Mouse (Mus musculus): ENCODE data around the gene Daam2. TPM values are rescaled to one million over a fixed set of nuclear protein-coding genes. Genes with fewer than 3 reads are reported as not detected.
"Not testable (repeated sequence)": the region's sequence is repeated elsewhere in the genome, so short reads cannot be mapped to it uniquely, and the experiment has no call there.

The Daam2 gene
- total RNA-seq, 2 experiments from 2014 or later: 0.08 TPM; not detected in 1

DNA sequence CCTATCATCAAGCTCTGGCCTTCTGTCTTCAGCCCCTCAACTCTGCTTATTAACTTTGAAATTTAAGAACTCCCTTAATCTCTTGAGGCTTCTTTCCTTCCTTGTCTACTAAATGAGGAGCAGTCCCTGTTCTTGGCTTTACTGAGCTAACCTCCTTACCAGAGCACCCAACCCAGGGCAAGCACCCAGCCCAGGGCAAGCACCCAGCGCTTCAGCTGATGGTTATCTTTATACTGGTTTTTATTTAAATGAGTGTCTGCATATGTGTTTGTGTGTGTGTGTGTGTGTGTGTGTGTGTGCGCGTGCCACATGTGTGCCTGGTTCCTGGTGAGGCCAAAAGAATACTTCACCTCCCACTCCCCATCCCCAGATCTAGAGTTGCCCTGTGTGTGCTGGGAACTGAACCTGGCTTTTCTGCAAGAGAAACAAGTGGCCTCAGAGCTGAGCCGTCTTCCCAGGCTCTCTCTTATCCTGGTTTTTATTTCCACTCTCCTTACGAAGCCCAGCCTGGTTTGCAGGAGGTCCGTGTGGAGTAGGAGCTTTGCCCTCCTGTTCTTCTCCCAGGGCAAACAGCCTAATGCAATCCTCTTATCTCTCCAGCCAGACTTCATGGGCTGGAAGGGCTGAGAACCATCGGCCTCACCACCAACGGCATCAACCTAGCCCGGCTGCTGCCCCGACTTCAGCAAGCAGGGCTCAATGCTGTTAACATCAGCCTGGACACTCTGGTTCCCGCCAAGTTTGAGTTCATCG is 125.1 kb downstream of the Daam2 start:
- ATAC-seq (replicated peaks; ENCODE audit: low FRiP score, poor library complexity, severe bottlenecking): peak; percentile 91

DNA sequence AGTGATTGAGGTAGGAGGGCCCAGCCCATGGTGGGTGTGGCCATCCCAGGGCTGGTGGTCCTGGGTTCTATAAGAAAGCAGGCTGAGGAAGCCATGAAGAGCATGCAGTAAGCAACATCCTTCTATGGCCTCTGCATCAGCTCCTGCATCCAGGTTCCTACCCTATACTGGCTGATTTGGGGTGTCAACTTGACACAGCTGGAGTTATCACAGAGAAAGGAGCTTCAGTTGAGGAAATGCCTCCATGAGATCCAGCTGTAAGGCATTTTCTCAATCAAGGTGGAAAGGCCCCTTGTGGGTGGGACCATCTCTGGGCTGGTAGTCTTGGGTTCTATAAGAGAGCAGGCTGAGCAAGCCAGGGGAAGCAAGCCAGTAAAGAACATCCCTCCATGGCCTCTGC is 126.8 kb downstream of the Daam2 start:
- ATAC-seq (replicated peaks; ENCODE audit: low FRiP score, poor library complexity, severe bottlenecking): not testable (repeated sequence)

DNA sequence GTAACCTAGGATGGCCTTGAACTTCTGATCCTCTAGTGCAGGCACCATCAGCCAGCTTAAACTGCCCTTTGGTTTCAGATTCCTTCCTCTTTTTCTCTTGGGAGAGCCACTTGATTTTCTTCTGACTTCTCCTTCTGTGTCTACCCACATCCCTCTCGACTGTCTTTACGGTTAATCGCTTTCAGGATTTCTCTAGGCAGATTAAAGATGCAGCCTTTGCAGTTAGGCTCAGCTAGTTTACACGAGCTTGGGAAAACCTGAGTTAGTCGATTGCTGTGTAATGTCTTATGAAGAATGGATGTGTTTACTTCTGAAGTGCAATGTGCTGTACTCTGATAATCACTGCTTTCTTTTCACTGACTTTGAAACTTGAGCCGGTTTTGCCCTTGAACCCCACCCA is 127.5 kb downstream of the Daam2 start:
- peak; percentile 30; the same call in 1 of the 2 replicates for ATAC-seq (replicated peaks; ENCODE audit: low FRiP score, poor library complexity, severe bottlenecking)

- ATAC-seq (replicated peaks; ENCODE audit: low FRiP score, poor library complexity, severe bottlenecking): no peak
Measured at GRCm38 (mm10) chr17:49435081-49435480, 129.1 kb downstream of the Daam2 start.

GRCm38 (mm10) chr17:49434236-49434635 is 129.9 kb downstream of the Daam2 start:
- no peak for ATAC-seq (replicated peaks; ENCODE audit: low FRiP score, poor library complexity, severe bottlenecking)

DNA sequence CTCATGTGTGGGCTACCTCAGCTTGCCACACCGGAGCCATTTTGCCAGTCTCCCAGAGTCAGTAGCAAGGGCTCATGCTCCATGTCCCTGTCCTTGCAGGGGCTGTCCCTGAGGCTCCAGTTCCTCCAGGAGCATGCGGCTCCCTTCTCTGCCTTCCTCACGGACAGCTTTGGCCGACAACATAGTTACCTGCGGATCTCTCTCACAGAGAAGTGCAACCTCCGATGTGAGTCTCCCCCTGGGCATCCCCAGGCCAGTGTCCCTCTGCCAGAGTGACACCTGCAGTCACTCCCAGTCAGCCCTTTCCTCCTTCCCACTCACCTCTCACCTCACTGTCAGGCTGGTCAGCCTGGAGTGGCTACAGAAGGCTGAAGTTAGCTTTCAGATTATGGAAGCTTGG is 131.1 kb downstream of the Daam2 start:
- ATAC-seq (replicated peaks; ENCODE audit: low FRiP score, poor library complexity, severe bottlenecking): no peak

DNA sequence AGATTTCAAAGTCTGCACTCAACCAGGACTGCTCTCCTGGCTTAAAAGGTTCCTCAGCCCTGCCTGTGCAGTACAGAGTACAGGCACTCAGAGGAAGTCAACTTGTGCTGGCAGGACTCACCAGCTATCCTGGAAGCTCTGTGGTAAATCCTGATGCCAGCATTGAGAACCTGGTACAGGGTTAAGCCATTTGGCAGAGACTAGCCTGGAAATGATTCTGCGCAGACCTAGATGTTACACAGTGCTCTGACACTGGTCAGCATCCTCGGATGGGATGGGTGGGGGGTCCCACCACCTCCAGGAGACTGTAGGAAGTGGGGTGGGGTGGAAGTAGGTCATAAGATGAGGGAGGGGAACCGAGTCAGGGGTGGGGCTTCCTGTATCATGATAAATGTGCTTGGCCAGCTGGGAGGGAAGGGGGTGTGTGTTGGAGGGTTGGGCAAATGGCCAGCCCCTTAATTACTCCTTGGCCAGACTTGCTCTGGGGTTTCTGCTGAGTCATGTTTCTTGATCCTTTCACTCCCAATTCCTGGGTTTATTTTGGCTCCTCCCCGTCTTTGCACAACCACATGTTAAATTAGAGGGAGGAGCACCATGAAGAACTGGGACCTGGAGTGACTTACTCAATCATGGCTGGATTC is 132.0 kb downstream of the Daam2 start:
- peak; percentile 33 for ATAC-seq (replicated peaks; ENCODE audit: low FRiP score, poor library complexity, severe bottlenecking)

DNA sequence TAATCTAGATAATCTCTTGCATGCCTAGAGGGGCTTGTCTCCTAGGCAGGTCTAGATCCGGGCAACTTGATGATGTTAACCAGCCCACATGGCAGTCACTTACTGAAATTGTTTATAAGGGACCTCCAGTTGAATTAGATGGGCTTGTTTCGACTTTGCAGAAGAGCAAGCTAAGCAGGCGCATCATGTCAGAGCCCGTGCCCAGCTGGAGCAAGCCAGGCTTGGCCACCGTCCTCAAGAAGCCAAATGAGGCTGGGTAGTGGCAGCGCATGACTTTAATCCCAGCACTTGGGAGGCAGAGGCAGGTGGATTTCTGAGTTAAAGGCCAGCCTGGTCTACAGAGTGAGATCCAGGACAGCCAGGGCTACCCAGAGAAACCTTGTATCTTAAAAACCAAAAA is 133.0 kb downstream of the Daam2 start:
- ATAC-seq (replicated peaks; ENCODE audit: low FRiP score, poor library complexity, severe bottlenecking): no peak

DNA sequence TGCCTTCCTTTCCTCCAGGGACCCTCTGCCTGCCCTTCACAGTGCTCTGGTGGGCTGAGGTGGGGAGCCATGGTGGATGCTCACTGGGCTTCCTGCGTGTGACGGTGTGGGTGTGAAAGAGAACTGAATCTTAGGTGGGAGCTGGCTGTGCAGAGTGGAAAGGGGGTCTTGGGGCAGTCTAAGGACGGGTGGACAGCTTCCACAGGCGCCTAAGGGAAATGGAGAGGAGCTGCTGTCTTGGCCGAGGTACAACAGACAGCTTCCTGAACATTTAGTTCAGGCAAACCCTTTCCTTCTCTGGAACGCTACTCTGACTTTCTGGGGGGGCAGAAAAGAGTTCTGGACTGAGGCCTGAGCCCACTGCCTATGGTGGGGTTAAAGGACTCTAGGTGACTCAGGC is 134.0 kb downstream of the Daam2 start:
- no peak for ATAC-seq (replicated peaks; ENCODE audit: low FRiP score, poor library complexity, severe bottlenecking)

- ATAC-seq (replicated peaks; ENCODE audit: low FRiP score, poor library complexity, severe bottlenecking): no peak
Measured at GRCm38 (mm10) chr17:49429471-49430129, 134.5 kb downstream of the Daam2 start.

DNA sequence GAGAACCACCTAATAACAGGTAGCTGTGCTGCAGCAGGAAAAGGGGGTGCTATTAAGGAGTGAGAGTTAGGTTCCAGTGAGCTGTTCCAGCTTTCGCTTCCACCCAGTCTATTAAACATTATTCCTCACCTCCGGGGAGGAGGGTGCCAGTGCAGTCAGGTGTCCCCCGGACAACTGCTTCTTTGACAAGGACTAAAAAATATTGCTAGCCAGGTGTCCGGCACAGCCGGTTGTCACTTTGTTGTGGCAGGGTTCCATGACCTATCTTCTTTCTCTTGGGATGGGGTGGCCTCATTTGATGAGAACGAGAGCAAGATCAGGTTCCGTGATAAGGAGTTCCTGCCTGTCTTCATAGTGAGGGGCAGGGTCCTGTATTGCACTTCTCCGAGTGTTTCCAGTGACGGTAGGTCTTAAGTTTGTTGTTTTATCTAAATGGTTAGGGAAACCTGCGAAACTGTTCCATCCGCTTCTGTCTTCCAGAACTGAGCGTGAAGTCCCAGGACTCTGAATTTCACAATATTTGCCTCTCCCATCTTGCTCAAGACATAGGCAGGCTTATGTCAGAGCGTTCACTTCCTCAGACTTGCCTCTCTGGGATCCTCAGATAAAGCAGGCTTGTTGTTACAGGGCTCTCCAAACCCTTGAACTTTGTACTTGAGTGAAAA is 135.3 kb downstream of the Daam2 start:
- peak; percentile 44 for ATAC-seq (replicated peaks; ENCODE audit: low FRiP score, poor library complexity, severe bottlenecking)

- ATAC-seq (replicated peaks; ENCODE audit: low FRiP score, poor library complexity, severe bottlenecking): peak; percentile 89
Measured at GRCm38 (mm10) chr17:49428239-49428688, 135.9 kb downstream of the Daam2 start, which contains the start of gene Mocs1. TSS of gene Mocs1 (plus strand) at chr17:49428362.

GRCm38 (mm10) chr17:49427631-49428238 is 136.4 kb downstream of the Daam2 start:
- ATAC-seq (replicated peaks; ENCODE audit: low FRiP score, poor library complexity, severe bottlenecking): no peak

- ATAC-seq (replicated peaks; ENCODE audit: low FRiP score, poor library complexity, severe bottlenecking): no peak
Measured at GRCm38 (mm10) chr17:49423872-49424271, 140.3 kb downstream of the Daam2 start.

GRCm38 (mm10) chr17:49423067-49423325 is 141.1 kb downstream of the Daam2 start:
- no peak for ATAC-seq (replicated peaks; ENCODE audit: low FRiP score, poor library complexity, severe bottlenecking)

DNA sequence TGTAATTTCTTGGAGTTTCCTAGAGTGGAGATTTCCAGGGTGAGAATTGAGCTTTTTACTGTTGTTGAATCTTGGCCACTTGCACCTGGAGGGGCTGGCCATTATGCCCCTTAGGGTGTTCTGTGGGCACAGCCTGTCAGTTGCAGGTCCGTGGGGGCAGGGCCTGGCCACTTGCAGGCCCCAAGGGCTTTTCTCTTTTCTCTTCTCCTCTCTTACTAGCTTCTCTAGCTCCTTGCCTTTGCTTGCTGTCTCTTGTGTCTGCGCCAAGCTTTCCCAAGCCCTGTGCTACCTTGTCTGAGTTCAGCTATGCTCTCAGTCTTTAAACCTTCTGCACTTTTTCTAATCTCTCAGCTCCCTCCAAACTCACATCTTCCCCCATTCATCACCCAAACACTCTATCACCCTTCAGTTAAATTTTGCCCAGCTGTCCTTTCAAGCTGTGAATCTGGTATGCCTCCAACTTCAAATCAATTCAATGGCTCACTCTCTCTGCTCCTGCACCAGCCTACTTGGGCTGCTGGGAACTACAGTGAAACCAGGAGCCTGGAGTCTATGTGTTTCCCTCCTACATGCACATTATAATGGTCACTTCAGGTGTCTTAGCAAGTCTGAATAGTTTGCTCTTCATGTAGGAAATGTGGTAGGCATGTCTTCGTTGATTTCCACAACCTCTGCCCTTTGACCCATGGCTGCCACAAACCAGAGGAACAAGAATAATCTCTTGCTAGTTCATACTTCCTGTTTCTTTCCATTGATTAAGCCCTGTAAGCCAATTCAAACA is 141.7 kb downstream of the Daam2 start:
- no peak for ATAC-seq (replicated peaks; ENCODE audit: low FRiP score, poor library complexity, severe bottlenecking)

- no peak for ATAC-seq (replicated peaks; ENCODE audit: low FRiP score, poor library complexity, severe bottlenecking)
Measured at GRCm38 (mm10) chr17:49419813-49420212, 144.3 kb downstream of the Daam2 start.

- no peak for ATAC-seq (replicated peaks; ENCODE audit: low FRiP score, poor library complexity, severe bottlenecking)
Measured at GRCm38 (mm10) chr17:49416228-49416627, 147.9 kb downstream of the Daam2 start.

DNA sequence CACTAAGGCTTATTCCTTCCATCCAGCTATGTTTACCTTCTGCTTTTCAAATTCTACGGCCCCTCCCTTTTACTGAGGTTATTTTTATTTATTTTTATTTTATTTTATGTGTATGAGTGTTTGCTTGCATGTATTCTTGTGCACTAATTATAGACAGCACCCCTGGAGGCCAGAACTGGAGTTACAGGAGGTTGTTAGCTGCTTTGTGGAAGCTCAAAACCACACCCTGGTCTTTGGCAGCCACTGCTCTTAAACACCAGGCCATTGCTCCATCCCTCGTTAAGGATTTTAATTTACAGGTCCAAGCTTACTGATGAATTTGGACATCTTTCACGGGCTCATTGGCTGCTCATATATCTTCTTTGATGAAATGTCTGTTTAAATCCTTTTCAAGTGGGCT is 150.6 kb downstream of the Daam2 start:
- ATAC-seq (replicated peaks; ENCODE audit: low FRiP score, poor library complexity, severe bottlenecking): peak; percentile 95

Measured in erythroid progenitor cell, adult 5-6 weeks (primary cell).